Mouse (Mus musculus) ES-Bruce4 (cell line): ENCODE data around the gene Fam229a.

Experiments
- CTCF ChIP-seq: IDR thresholded peaks from one replicate; pipeline ENCODE4 v1.8.1; 2011; ENCODE audit warnings: low read depth, low read length
- EP300 ChIP-seq: IDR thresholded peaks from 2 replicates; pipeline ENCODE4 v1.6.1; 2011; ENCODE audit warnings: low read depth, low read length; ENCODE audit not compliant: insufficient read depth
- POLR2A ChIP-seq: IDR thresholded peaks from one replicate; pipeline ENCODE4 v1.8.1; 2011; ENCODE audit warnings: low read length; ENCODE audit not compliant: insufficient read depth

GRCm38 (mm10) chr4:129513086-129513767 lies 22.2 kb downstream of the Fam229a start, which contains the start of gene Marcksl1:
- TF ChIP-seq CTCF (no peak), EP300 (no peak), POLR2A (peak; percentile 74)
